Mouse (Mus musculus): ENCODE data around the gene Rtp2.

Rtp2 gene

GRCm38 (mm10) chr16:23890636-23891035 lies 41.6 kb downstream of the Rtp2 start, which contains the start of gene Sst:
Gene Sst, minus strand, starts transcription at chr16:23890958.
- no peak for DNase-seq (ENCODE audit: extremely low read depth, low read depth)

GRCm38 (mm10) chr16:23890151-23890550 lies 42.0 kb downstream of the Rtp2 start:
- DNase-seq (ENCODE audit: extremely low read depth, low read depth) = no peak

- DNase-seq (ENCODE audit: extremely low read depth, low read depth) = no peak
Measured at GRCm38 (mm10) chr16:23887910-23888579, 44.1 kb downstream of the Rtp2 start.

GRCm38 (mm10) chr16:23885098-23885497 lies 47.1 kb downstream of the Rtp2 start:
- no peak for DNase-seq (ENCODE audit: extremely low read depth, low read depth)

All from MEL-GATA-1-ER (cell line).